Mouse (Mus musculus) urinary bladder, postnatal 14 days (tissue): Measurements from ENCODE around the gene Mgat4c.
"Not testable (repeated sequence)": the region's sequence is repeated elsewhere in the genome, so short reads cannot be mapped to it uniquely, and the experiment has no call there.

ENCODE experiments used
- DNase-seq: peaks from one replicate; pipeline ENCODE4 v3.0.0; 2021; ENCODE audit warnings: low spot score

Gene Mgat4c

GRCm38 (mm10) chr10:102154865-102155264, 473.6 kb downstream of the Mgat4c start:
- DNase-seq: no peak

GRCm38 (mm10) chr10:102155853-102156252, 474.6 kb downstream of the Mgat4c start:
- DNase-seq: no peak

- DNase-seq: no peak
These were observed 477.5 kb downstream of the Mgat4c start for GRCm38 (mm10) chr10:102158809-102159208.

GRCm38 (mm10) chr10:102184726-102185125, 503.4 kb downstream of the Mgat4c start:
- no peak for DNase-seq

GRCm38 (mm10) chr10:102191646-102192045, 510.4 kb downstream of the Mgat4c start:
- DNase-seq: no peak

- no peak for DNase-seq
These were observed 515.6 kb downstream of the Mgat4c start for GRCm38 (mm10) chr10:102196850-102197249.

GRCm38 (mm10) chr10:102238558-102239211, 557.4 kb downstream of the Mgat4c start:
- DNase-seq: no peak

GRCm38 (mm10) chr10:102243897-102244296, 562.6 kb downstream of the Mgat4c start:
- DNase-seq: no peak

GRCm38 (mm10) chr10:102244601-102245000, 563.3 kb downstream of the Mgat4c start:
- DNase-seq: no peak

- DNase-seq: no peak
These were observed 564.0 kb downstream of the Mgat4c start for GRCm38 (mm10) chr10:102245269-102245668.

- DNase-seq: no peak
These were observed 627.7 kb downstream of the Mgat4c start for GRCm38 (mm10) chr10:102308892-102309479.

GRCm38 (mm10) chr10:102365685-102366381, 684.5 kb downstream of the Mgat4c start:
- DNase-seq: no peak

- DNase-seq: no peak
These were observed 689.3 kb downstream of the Mgat4c start for GRCm38 (mm10) chr10:102370576-102370975.

GRCm38 (mm10) chr10:102372111-102372510, 690.8 kb downstream of the Mgat4c start:
- DNase-seq: no peak

- no peak for DNase-seq
These were observed 692.8 kb downstream of the Mgat4c start for GRCm38 (mm10) chr10:102374061-102374460.

- DNase-seq: no peak
These were observed 696.1 kb downstream of the Mgat4c start for GRCm38 (mm10) chr10:102377377-102377776.

- DNase-seq: no peak
These were observed 707.9 kb downstream of the Mgat4c start for GRCm38 (mm10) chr10:102389223-102389622.

GRCm38 (mm10) chr10:102417654-102418272, 736.5 kb downstream of the Mgat4c start:
- no peak for DNase-seq

GRCm38 (mm10) chr10:102435048-102435447, 753.8 kb downstream of the Mgat4c start:
- DNase-seq: peak; percentile 20

- not testable (repeated sequence) for DNase-seq
These were observed 754.2 kb downstream of the Mgat4c start for GRCm38 (mm10) chr10:102435467-102435866.
